8 mouse cellular contexts compared by ENCODE assay signal in the genomic region with DNA sequence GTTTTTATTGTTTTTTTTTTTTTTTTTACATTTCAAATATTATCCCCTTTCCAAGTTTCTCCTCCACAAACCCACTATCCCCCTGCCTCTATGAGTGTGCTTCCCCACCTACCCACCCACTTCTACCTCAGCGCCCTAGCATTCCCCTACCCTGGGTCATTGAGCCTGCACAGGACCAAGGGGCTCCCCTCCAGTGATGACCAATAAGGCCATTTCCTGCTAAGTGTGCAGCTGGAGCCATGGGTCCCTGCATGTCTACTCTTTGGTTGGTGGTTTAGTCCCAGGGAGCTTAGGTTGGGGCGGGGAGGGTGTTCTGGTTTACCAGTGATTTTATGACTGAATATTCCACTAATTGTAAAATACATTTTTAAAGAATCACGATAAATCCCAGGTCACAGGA. TPM values are rescaled to one million over a fixed set of nuclear protein-coding genes. Genes with fewer than 3 reads are reported as not detected.
A peak's percentile ranks its signal among the peaks of the same experiment; 100 is the strongest.
DNase-seq lines count a peak whose midpoint lies in the region; ATAC-seq and TF ChIP-seq lines count a peak whose summit lies in the region.
"Not testable (repeated sequence)": the region's sequence is repeated elsewhere in the genome, so short reads cannot be mapped to it uniquely, and the experiment has no call there.

No protein-coding gene starts in this region.

- TF ChIP-seq CTCF in forebrain, postnatal 0 days (IDR thresholded peaks at IDR 0.05; ENCODE audit: low read depth); layer of hippocampus, adult 2 months (conservative IDR thresholded peaks at IDR 0.05); liver, postnatal 0 days (IDR thresholded peaks at IDR 0.05; ENCODE audit: low read depth): not testable (repeated sequence)

- peak overlapping the region; percentile 56 for H3K4me2 ChIP-seq in forebrain, postnatal 0 days (ENCODE audit: low read depth)
- peak overlapping the region; percentile 53 for H3K4me2 ChIP-seq in hindbrain, embryonic 12.5 days (replicated peaks)
- H3K4me2 ChIP-seq in liver, postnatal 0 days (ENCODE audit: low read depth, low read length) = peak overlapping the region; percentile 64
- H3K4me2 ChIP-seq in midbrain, embryonic 16.5 days (ENCODE audit: low read length) = peak overlapping the region; percentile 56
- H3K4me2 ChIP-seq in stomach, embryonic 15.5 days = peak overlapping the region; percentile 48

- DNase-seq in Muller cell, postnatal 12 days (ENCODE audit: inconsistent ontology term) = peak; percentile 3
- DNase-seq in embryo, embryonic 10 days (ENCODE audit: low spot score) = peak; percentile 8
- not testable (repeated sequence) for DNase-seq in forebrain, postnatal 0 days; layer of hippocampus, adult 2 months (ENCODE audit: low spot score in 2 of 2); liver, postnatal 0 days

- H3K4me1 ChIP-seq in forebrain, postnatal 0 days (ENCODE audit: insufficient read depth); hindbrain, embryonic 12.5 days; liver, postnatal 0 days (ENCODE audit: insufficient read depth); midbrain, embryonic 16.5 days (ENCODE audit: control insufficient read depth, insufficient read depth, low read length); stomach, embryonic 15.5 days: not testable (repeated sequence)

- not testable (repeated sequence) for TF ChIP-seq EP300 in liver, postnatal 0 days (IDR thresholded peaks at IDR 0.05; ENCODE audit: low read depth)

- H3K9ac ChIP-seq in forebrain, postnatal 0 days = peak overlapping the region; percentile 72
- H3K9ac ChIP-seq in hindbrain, embryonic 12.5 days = peak overlapping the region; percentile 66
- peak overlapping the region; percentile 72 for H3K9ac ChIP-seq in liver, postnatal 0 days (replicated peaks)
- peak overlapping the region; percentile 76 for H3K9ac ChIP-seq in midbrain, embryonic 16.5 days (ENCODE audit: low read depth, low read length)
- peak overlapping the region; percentile 46 for H3K9ac ChIP-seq in stomach, embryonic 15.5 days

- H3K36me3 ChIP-seq in forebrain, postnatal 0 days (ENCODE audit: insufficient read depth); hindbrain, embryonic 12.5 days; liver, postnatal 0 days (replicated peaks; ENCODE audit: insufficient read depth, low read length); midbrain, embryonic 16.5 days (ENCODE audit: control insufficient read depth, insufficient read depth, low read length); stomach, embryonic 15.5 days: not testable (repeated sequence)

- peak overlapping the region; percentile 47 for H3K4me3 ChIP-seq in forebrain, postnatal 0 days (ENCODE audit: low read depth, low read length)
- H3K4me3 ChIP-seq in hindbrain, embryonic 12.5 days = peak overlapping the region; percentile 56
- H3K4me3 ChIP-seq in layer of hippocampus, adult 2 months = peak overlapping the region; percentile 80
- peak overlapping the region; percentile 64 for H3K4me3 ChIP-seq in liver, postnatal 0 days (ENCODE audit: low read depth, low read length)
- peak overlapping the region; percentile 56 for H3K4me3 ChIP-seq in midbrain, embryonic 16.5 days (ENCODE audit: low read depth, low read length)
- peak overlapping the region; percentile 65 for H3K4me3 ChIP-seq in stomach, embryonic 15.5 days (replicated peaks)

- 2% methylated on average over 3 of the region's 3 CpGs for WGBS in forebrain, postnatal 0 days
- WGBS in hindbrain, embryonic 12.5 days = 2% methylated on average over 3 of the region's 3 CpGs
- WGBS in liver, postnatal 0 days (ENCODE audit: insufficient replicate concordance) = 0% methylated on average over 3 of the region's 3 CpGs
- WGBS in midbrain, embryonic 16.5 days = 1% methylated on average over 3 of the region's 3 CpGs
- WGBS in stomach, embryonic 15.5 days = 4% methylated on average over 3 of the region's 3 CpGs

- not testable (repeated sequence) for H3K9me3 ChIP-seq in forebrain, postnatal 0 days (ENCODE audit: low read length); hindbrain, embryonic 12.5 days (replicated peaks); liver, postnatal 0 days (ENCODE audit: low read length); midbrain, embryonic 16.5 days (replicated peaks; ENCODE audit: control insufficient read depth, low read length, poor library complexity, severe bottlenecking); stomach, embryonic 15.5 days

- not testable (repeated sequence) for H3K27ac ChIP-seq in forebrain, postnatal 0 days (ENCODE audit: low read depth, low read length)
- H3K27ac ChIP-seq in hindbrain, embryonic 12.5 days = peak overlapping the region; percentile 73
- peak overlapping the region; percentile 90 for H3K27ac ChIP-seq in layer of hippocampus, adult 2 months
- H3K27ac ChIP-seq in liver, postnatal 0 days (ENCODE audit: low read depth) = peak overlapping the region; percentile 79
- peak overlapping the region; percentile 78 for H3K27ac ChIP-seq in midbrain, embryonic 16.5 days (ENCODE audit: low read length)
- H3K27ac ChIP-seq in stomach, embryonic 15.5 days = peak overlapping the region; percentile 87

- not testable (repeated sequence) for H3K27me3 ChIP-seq in forebrain, postnatal 0 days (ENCODE audit: insufficient read depth, low read length); hindbrain, embryonic 12.5 days; liver, postnatal 0 days (ENCODE audit: insufficient read depth, low read length); midbrain, embryonic 16.5 days (ENCODE audit: control insufficient read depth, insufficient read depth, low read depth, low read length); stomach, embryonic 15.5 days (replicated peaks)

- ATAC-seq in forebrain, postnatal 0 days = peak; percentile 58
- ATAC-seq in hindbrain, embryonic 12.5 days (ENCODE audit: low FRiP score) = peak; percentile 81
- ATAC-seq in liver, postnatal 0 days = peak; percentile 68
- ATAC-seq in midbrain, embryonic 16.5 days = peak; percentile 83
- ATAC-seq in stomach, embryonic 15.5 days (ENCODE audit: insufficient read depth, low FRiP score, low read depth) = peak; percentile 74

RNA-seq across cellular contexts. Expression of a gene that starts 0.4 kb away (rescaled TPM):
- total RNA-seq in forebrain, postnatal 0 days (2014; rRNA removed) = 12.8 and 17.9 TPM in 2 replicates
- polyA plus RNA-seq in forebrain, postnatal 0 days (2015; fragmentation: Nextera tagmentation; extraction: Ambion mirVana) = 8.6 and 11.0 TPM in 2 replicates
- 13.1 TPM in 2 replicates for polyA plus RNA-seq in hindbrain, embryonic 12.5 days (2016; fragmentation: Nextera tagmentation; extraction: Ambion mirVana)
- total RNA-seq in layer of hippocampus, adult 2 months (2021) = 10 to 100 TPM; 11.4 to 12.0 TPM
- 3.0 and 3.2 TPM in 2 replicates for polyA plus RNA-seq in liver, postnatal 0 days (2015; fragmentation: Nextera tagmentation; extraction: Ambion mirVana)
- polyA plus RNA-seq in midbrain, embryonic 16.5 days (2015; fragmentation: Nextera tagmentation; extraction: Ambion mirVana) = 12.6 and 13.3 TPM in 2 replicates
- polyA plus RNA-seq in stomach, embryonic 15.5 days (2015; fragmentation: Nextera tagmentation; extraction: Ambion mirVana) = 11.1 and 12.4 TPM in 2 replicates

RNA-seq across cellular contexts. Expression of a gene that starts 47.0 kb away (rescaled TPM):
- total RNA-seq in forebrain, postnatal 0 days (2014; rRNA removed) = 12.1 and 12.9 TPM in 2 replicates
- polyA plus RNA-seq in forebrain, postnatal 0 days (2015; fragmentation: Nextera tagmentation; extraction: Ambion mirVana) = 10.1 and 11.6 TPM in 2 replicates
- 14.4 and 15.7 TPM in 2 replicates for polyA plus RNA-seq in hindbrain, embryonic 12.5 days (2016; fragmentation: Nextera tagmentation; extraction: Ambion mirVana)
- total RNA-seq in layer of hippocampus, adult 2 months (2021) = 10 to 100 TPM in 1 of 2 experiments, 1 to 10 TPM in 1; 9.8 to 10.3 TPM
- 4.2 and 4.7 TPM in 2 replicates for polyA plus RNA-seq in liver, postnatal 0 days (2015; fragmentation: Nextera tagmentation; extraction: Ambion mirVana)
- 14.0 and 14.9 TPM in 2 replicates for polyA plus RNA-seq in midbrain, embryonic 16.5 days (2015; fragmentation: Nextera tagmentation; extraction: Ambion mirVana)
- 12.0 and 12.5 TPM in 2 replicates for polyA plus RNA-seq in stomach, embryonic 15.5 days (2015; fragmentation: Nextera tagmentation; extraction: Ambion mirVana)

RNA-seq across cellular contexts. Expression of a gene that starts 47.0 kb away (rescaled TPM):
- total RNA-seq in forebrain, postnatal 0 days (2014; rRNA removed) = 10.0 and 10.7 TPM in 2 replicates
- polyA plus RNA-seq in forebrain, postnatal 0 days (2015; fragmentation: Nextera tagmentation; extraction: Ambion mirVana) = 3.8 and 6.3 TPM in 2 replicates
- polyA plus RNA-seq in hindbrain, embryonic 12.5 days (2016; fragmentation: Nextera tagmentation; extraction: Ambion mirVana) = 10.1 and 12.9 TPM in 2 replicates
- total RNA-seq in layer of hippocampus, adult 2 months (2021) = 10 to 100 TPM; 11.5 to 12.1 TPM
- polyA plus RNA-seq in liver, postnatal 0 days (2015; fragmentation: Nextera tagmentation; extraction: Ambion mirVana) = 3.5 and 3.7 TPM in 2 replicates
- 10.7 and 11.9 TPM in 2 replicates for polyA plus RNA-seq in midbrain, embryonic 16.5 days (2015; fragmentation: Nextera tagmentation; extraction: Ambion mirVana)
- polyA plus RNA-seq in stomach, embryonic 15.5 days (2015; fragmentation: Nextera tagmentation; extraction: Ambion mirVana) = 9.5 and 9.9 TPM in 2 replicates
